Mouse (Mus musculus) kidney, adult 2 months (tissue): ENCODE results near the gene Galnt7. TPM values are rescaled to one million over a fixed set of nuclear protein-coding genes. Genes with fewer than 3 reads are reported as not detected.

Experiments
- DNase-seq: peaks from one replicate; pipeline ENCODE4 v3.0.0; 2021
- H3K27ac ChIP-seq: fragments of 200-500 bp; 2 replicates; pipeline ENCODE4 v1.5.1; 2012; ENCODE audit warnings: low read depth, low read length, control low read depth, inconsistent platforms; ENCODE audit not compliant: insufficient read depth
- H3K27me3 ChIP-seq: fragments of 200-500 bp; replicated peaks from 2 replicates; pipeline ENCODE4 v1.6.1; 2012; ENCODE audit warnings: mild to moderate bottlenecking, moderate library complexity, low read length, inconsistent platforms; ENCODE audit not compliant: control insufficient read depth, insufficient read depth
- H3K36me3 ChIP-seq: fragments of 200-500 bp; 2 replicates; pipeline ENCODE4 v1.6.1; 2012; ENCODE audit warnings: mild to moderate bottlenecking, moderate library complexity, low read length, inconsistent platforms; ENCODE audit not compliant: control insufficient read depth, insufficient read depth
- H3K4me1 ChIP-seq: fragments of 200-500 bp; 2 replicates; pipeline ENCODE4 v1.6.1; 2011; ENCODE audit warnings: low read length; ENCODE audit not compliant: control insufficient read depth, insufficient read depth
- H3K4me3 ChIP-seq: fragments of 200-500 bp; 2 replicates; pipeline ENCODE4 v1.5.1; 2011; ENCODE audit warnings: mild to moderate bottlenecking, low read depth, low read length, control low read depth; ENCODE audit not compliant: insufficient read depth
- CTCF ChIP-seq: fragments of 200-500 bp; conservative IDR thresholded peaks from 2 replicates; pipeline ENCODE4 v1.5.1; 2011; ENCODE audit warnings: low read depth, mild to moderate bottlenecking, control low read depth, low read length, moderate library complexity, mixed read lengths; ENCODE audit not compliant: insufficient read depth, insufficient read length
- POLR2A ChIP-seq: fragments of 200-500 bp; IDR thresholded peaks from one replicate; pipeline ENCODE4 v1.6.1; 2011; ENCODE audit warnings: low read depth, low read length, control low read depth
- WGBS: fragments of 180-500 bp; shearing (Covaris S2); methylation state at CpG from one replicate; pipeline ENCODE4 v1.1.7; 2018; 5-methylcytosine and 5-hydroxymethylcytosine counted together
- polyA plus RNA-seq: library from polyadenylated mRNA; depleted of rRNA; stranded (reverse); fragments of >200 nt; gene quantifications from 2 replicates; pipeline ENCODE4 v1.2.3, GENCODE M21; 2012; rRNA removed

Gene Galnt7
- polyA plus RNA-seq: 2.7 and 3.1 TPM in 2 replicates

DNA sequence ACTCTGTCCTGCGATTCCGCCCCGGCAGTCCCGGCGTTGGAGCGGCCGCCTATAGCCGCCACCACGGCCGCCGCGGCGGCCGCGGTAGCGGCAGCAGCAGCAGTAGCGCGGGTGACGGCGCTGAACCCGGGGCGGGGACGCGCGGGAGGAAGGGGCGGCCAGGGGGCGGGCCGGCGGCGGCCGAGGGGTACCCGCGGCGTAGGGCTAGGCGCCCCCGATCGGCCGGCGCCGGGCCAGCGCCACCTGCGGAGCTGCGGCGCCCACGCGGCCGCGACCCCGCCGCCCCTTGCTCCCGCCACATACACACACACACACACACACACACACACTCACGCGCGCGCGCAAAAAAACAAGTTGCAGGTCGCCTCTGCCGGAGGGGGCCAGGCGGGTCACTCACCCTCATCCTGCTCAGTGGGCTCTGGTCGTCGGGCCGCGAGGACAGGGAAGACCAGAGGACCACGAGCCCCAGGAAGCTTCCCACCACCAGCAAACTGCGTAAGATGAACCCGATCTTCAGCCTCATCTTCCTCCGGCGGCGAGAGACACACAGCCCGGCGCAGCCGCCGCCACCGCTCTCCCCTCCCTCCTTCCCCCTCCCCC, at the start of gene Galnt7:
TSS of gene Galnt7 (minus strand) at position 577 of the 600 bp plus-strand sequence.
- Histone ChIP-seq H3K4me1 (peaks cover 4% of the 10 kb centered on the region; the same call in 1 of the 2 replicates), H3K27me3 (no peaks in the 10 kb centered on the region), H3K36me3 (no peaks in the 10 kb centered on the region), H3K27ac (peak within 1 kb of the TSS; percentile 71), H3K4me3 (peak within 1 kb of the TSS; percentile 99)
- TF ChIP-seq POLR2A: no peak
- no peak for TF ChIP-seq CTCF
- peak; percentile 75 for DNase-seq
- WGBS: under 1% methylated on average over 60 of the region's 74 CpGs

DNA sequence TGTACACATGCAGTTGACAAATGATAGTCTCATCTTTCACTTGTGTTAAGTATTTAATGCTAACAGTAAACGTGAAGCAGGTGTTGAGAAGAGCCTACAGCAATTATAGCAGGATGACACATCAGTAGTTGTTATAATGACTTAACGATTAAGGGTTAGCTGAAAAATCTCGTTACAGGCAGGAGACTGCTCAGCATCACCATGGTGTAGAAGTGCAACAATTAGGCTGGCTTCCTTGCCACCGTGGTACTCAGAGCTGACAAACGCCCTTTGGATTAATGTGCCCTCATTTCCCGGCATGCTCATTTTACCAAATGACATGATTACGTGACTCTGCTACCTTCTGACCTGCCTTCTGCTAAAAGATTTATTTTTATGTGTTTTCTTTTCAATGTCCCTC, 35.8 kb upstream of the Galnt7 start:
- WGBS: 53% methylated on average over 7 of the region's 7 CpGs
- Histone ChIP-seq H3K27me3 (no peaks in the 10 kb centered on the region; the same call in 1 of the 2 replicates), H3K27ac (no peak overlapping the region), H3K4me3 (no peak overlapping the region), H3K36me3 (no peaks in the 10 kb centered on the region), H3K4me1 (no peaks in the 10 kb centered on the region)
- TF ChIP-seq CTCF (no peak), POLR2A (no peak)
- no peak for DNase-seq

DNA sequence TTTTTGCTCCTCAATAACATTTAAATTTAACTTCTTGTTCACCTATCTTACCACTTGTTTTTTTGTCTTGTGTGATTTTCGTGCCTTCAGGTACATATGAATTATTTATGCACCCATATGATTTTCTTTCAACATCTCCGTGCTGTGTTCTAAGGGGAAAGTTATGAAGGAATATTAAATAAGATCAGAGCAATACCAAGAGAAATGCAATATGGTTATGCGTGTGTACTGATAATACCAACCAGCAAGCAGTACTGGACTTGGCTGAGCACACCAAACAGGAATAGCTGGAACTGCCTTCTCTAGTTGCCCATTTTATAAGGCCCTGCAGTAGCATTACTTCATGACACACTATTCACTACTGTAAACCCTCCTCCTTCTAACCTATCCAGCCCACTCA, 33.0 kb upstream of the Galnt7 start:
- TF ChIP-seq POLR2A (no peak), CTCF (no peak)
- no peaks in the 10 kb centered on the region for H3K4me1 ChIP-seq
- 93% methylated on average over 3 of the region's 3 CpGs for WGBS
- no peak for DNase-seq
- no peak overlapping the region for H3K27ac ChIP-seq
- no peaks in the 10 kb centered on the region for H3K36me3 ChIP-seq
- H3K27me3 ChIP-seq: no peaks in the 10 kb centered on the region; the same call in 1 of the 2 replicates
- no peak overlapping the region for H3K4me3 ChIP-seq

DNA sequence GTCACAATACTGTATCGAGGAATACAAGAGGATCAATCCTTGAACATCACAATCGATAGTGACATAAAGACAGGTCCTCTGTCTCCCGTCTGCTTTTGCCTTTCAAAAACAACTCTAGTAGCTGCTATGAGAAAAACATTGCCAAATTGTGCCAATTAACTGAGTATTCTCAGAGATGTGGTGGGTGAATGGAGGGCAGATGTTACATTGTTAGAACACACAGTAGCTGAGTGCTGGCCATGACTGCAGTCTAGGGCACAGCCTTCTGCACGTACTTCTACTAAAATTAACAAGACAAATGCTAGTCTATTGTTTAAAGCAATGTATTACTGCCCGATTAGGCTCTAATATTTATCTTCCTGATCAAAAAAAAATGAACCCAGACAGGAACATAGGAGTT, 27.2 kb upstream of the Galnt7 start:
- Histone ChIP-seq H3K27me3 (no peaks in the 10 kb centered on the region), H3K36me3 (no peaks in the 10 kb centered on the region), H3K4me3 (no peak overlapping the region), H3K4me1 (no peaks in the 10 kb centered on the region), H3K27ac (no peak overlapping the region)
- TF ChIP-seq POLR2A: no peak
- TF ChIP-seq CTCF: no peak
- WGBS: 82% methylated on average over 5 of the region's 5 CpGs
- DNase-seq: no peak

DNA sequence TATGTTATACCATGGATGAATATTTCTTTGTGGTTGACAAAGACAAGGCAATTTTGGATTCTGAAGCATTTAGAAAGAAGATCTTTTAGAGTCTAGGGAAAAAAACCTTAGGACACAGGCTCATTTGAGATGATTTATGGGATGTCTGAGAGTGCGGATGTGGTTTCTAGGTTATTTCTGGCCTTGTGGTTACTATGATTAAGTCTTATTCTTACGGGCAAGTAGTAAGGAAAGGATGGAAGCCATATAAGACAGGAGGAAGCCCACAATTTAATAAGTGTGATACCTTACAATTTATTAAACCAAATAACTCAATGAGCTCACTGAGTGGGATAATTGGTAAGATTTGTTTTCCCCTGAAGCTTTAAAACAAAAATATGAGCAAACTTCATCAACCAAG, 11.3 kb upstream of the Galnt7 start:
- WGBS: 63% methylated on average over 2 of the region's 2 CpGs

DNA sequence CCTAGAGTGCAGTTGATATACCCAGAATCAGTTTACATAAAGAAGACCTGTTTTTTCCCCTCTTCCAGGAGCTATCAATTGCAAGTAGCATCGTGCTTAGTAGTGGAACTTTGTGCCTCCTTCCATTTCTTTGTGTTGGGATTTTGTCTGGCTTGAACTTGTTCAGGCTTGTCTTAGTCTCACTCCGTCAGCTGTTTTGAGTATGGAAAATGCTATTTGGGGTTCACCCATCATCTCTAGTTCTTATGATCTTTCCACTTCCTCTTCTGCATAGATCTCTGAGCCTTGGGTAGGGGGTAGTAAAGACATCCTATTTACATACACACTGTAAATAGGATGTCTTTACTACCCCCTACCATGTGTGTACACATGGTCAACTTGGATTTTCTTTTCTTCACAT, 7.2 kb upstream of the Galnt7 start:
- H3K27ac ChIP-seq: no peak overlapping the region
- H3K36me3 ChIP-seq: no peaks in the 10 kb centered on the region
- no peak overlapping the region for H3K4me3 ChIP-seq
- TF ChIP-seq CTCF: no peak
- TF ChIP-seq POLR2A: no peak
- H3K4me1 ChIP-seq: no peaks in the 10 kb centered on the region
- WGBS: 94% methylated on average over 2 of the region's 2 CpGs
- DNase-seq: no peak
- no peaks in the 10 kb centered on the region for H3K27me3 ChIP-seq

More for the DNA sequence above, 11.3 kb upstream of the Galnt7 start:
- TF ChIP-seq POLR2A (no peak), CTCF (no peak)
- no peak overlapping the region for H3K4me3 ChIP-seq
- H3K27me3 ChIP-seq: no peaks in the 10 kb centered on the region
- no peaks in the 10 kb centered on the region for H3K36me3 ChIP-seq
- no peak overlapping the region for H3K27ac ChIP-seq
- H3K4me1 ChIP-seq: no peaks in the 10 kb centered on the region
- no peak for DNase-seq

DNA sequence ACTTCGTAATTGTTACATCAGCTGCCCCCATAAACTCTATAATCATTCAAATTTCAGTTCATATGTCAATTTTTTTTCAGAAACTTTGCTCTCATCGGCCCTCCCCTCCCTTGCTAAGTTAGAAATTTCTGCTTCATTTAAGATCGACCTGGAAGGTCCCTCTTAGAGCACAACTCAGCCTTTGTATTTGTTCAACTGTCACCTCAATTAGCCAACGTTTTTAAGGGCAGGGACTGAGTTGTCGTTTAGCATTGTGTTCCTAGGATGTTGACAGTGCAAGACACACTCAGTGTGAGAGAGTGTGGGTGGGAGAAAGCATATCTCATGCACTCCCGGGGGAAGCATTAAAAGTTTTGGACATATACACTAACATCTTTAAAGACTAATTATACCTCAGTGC, 3.6 kb upstream of the Galnt7 start:
- TF ChIP-seq POLR2A (no peak), CTCF (no peak)
- Histone ChIP-seq H3K27me3 (no peaks in the 10 kb centered on the region), H3K27ac (no peak overlapping the region), H3K36me3 (no peaks in the 10 kb centered on the region), H3K4me1 (peaks cover 4% of the 10 kb centered on the region; the same call in 1 of the 2 replicates), H3K4me3 (no peak overlapping the region)
- DNase-seq: no peak
- WGBS: 56% methylated on average over 6 of the region's 6 CpGs
